Mouse (Mus musculus): ENCODE data around the gene Ppdpf. TPM values are rescaled to one million over a fixed set of nuclear protein-coding genes. Genes with fewer than 3 reads are reported as not detected.
A peak's percentile ranks its signal among the peaks of the same experiment; 100 is the strongest.

Gene Ppdpf
- total and polyA plus RNA-seq, 3 experiments, result 47.5 to 81.2 (median 57.7) TPM

DNA sequence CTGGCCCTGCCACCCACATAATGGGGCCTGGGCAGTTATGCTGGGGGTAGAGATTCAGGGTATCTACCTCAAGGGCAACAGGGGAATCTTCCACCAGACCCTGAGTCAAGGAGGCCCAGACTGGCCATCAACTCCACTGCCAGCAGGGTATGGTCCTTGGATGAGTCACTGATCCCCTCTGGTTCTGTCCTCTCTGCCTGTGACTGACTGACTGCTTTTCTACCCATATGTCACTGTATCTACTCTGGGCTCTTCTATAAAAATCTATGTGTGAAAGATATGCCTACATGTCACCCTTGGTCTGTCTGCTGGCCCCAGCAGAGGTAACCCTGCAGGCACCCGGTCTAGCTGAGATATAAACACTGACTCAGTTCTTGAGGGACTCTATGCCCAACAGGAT, 33.9 kb upstream of the Ppdpf start:
- no peak overlapping the region for H3K4me3 ChIP-seq
- TF ChIP-seq CTCF (IDR thresholded peaks at IDR 0.05) (no peak), POLR2A (IDR thresholded peaks at IDR 0.05; ENCODE audit: insufficient read depth, low read depth, low read length) (no peak), EP300 (IDR thresholded peaks at IDR 0.05; ENCODE audit: insufficient read depth, low read depth, low read length) (no peak)
- 68% methylated on average over 1 of the region's 1 CpGs for WGBS
- H3K9ac ChIP-seq (ENCODE audit: low read depth, low read length), result no peak overlapping the region
- H3K4me1 ChIP-seq (ENCODE audit: control insufficient read depth, insufficient read depth, low read length), result peaks cover 11% of the 10 kb centered on the region
- no peak for DNase-seq
- peaks cover 3% of the 10 kb centered on the region; the same call in 1 of the 2 replicates for H3K27me3 ChIP-seq (ENCODE audit: control insufficient read depth, insufficient read depth, low read length)
- intact Hi-C loops (cut with DNase I), result loop anchor here (10.0 kb wide), 1 partner anchor 442 kb away; the partner anchor contains the start of genes Prpf6, Samd10 and Zfp512b
- H3K79me2 ChIP-seq (replicated peaks; ENCODE audit: control insufficient read depth, insufficient read depth, low read length), result no peaks in the 10 kb centered on the region
- peaks cover 6% of the 10 kb centered on the region; the same call in 1 of the 2 replicates for H3K36me3 ChIP-seq (ENCODE audit: control insufficient read depth, insufficient read depth, low read length)
- no peak overlapping the region for H3K27ac ChIP-seq

DNA sequence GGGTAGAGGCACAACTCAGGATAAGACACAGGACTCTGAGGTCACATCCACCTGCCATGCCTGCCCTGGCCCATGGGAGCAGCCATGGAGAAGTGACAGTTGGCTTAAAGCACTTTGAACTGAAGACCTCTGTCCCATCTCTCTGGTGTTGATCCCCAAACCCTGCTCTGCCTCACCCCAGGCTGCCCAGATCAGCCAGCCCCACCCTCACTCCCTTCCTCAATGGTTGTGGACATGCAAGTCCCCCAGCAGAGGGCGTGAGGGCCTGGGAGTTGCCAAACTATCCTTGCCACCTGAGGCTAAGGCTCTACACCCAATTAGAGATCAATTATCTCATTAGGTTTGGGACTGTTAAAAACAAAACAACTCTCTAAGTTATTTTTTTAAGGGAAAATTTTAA, 33.2 kb upstream of the Ppdpf start:
- H3K27ac ChIP-seq, result no peak overlapping the region
- H3K4me3 ChIP-seq, result peak overlapping the region; percentile 61; the same call in 1 of the 2 replicates
- no peak overlapping the region for H3K9ac ChIP-seq (ENCODE audit: low read depth, low read length)
- intact Hi-C loops (cut with DNase I), result loop anchor here (10.0 kb wide), 1 partner anchor 441 kb away; the partner anchor contains the start of genes Prpf6, Samd10 and Zfp512b
- TF ChIP-seq EP300 (IDR thresholded peaks at IDR 0.05; ENCODE audit: insufficient read depth, low read depth, low read length) (no peak), POLR2A (IDR thresholded peaks at IDR 0.05; ENCODE audit: insufficient read depth, low read depth, low read length) (no peak), CTCF (IDR thresholded peaks at IDR 0.05) (peak; percentile 69)
- H3K27me3 ChIP-seq (ENCODE audit: control insufficient read depth, insufficient read depth, low read length), result peaks cover 3% of the 10 kb centered on the region; the same call in 1 of the 2 replicates
- H3K4me1 ChIP-seq (ENCODE audit: control insufficient read depth, insufficient read depth, low read length), result peaks cover 8% of the 10 kb centered on the region; the same call in 1 of the 2 replicates
- peaks cover 6% of the 10 kb centered on the region; the same call in 1 of the 2 replicates for H3K36me3 ChIP-seq (ENCODE audit: control insufficient read depth, insufficient read depth, low read length)
- peak; percentile 24 to 46 for DNase-seq
- H3K79me2 ChIP-seq (replicated peaks; ENCODE audit: control insufficient read depth, insufficient read depth, low read length), result no peaks in the 10 kb centered on the region
- WGBS, result 4% methylated on average over 1 of the region's 1 CpGs

GRCm38 (mm10) chr2:181154361-181154760, 32.7 kb upstream of the Ppdpf start:
- intact Hi-C loops (cut with DNase I), result loop anchor here (10.0 kb wide), 1 partner anchor 440 kb away; the partner anchor contains the start of genes Prpf6, Samd10 and Zfp512b
- Histone ChIP-seq H3K9ac (ENCODE audit: low read depth, low read length) (no peak overlapping the region), H3K4me1 (ENCODE audit: control insufficient read depth, insufficient read depth, low read length) (peaks cover 10% of the 10 kb centered on the region; the same call in 1 of the 2 replicates), H3K27ac (peak overlapping the region; percentile 96; the same call in 1 of the 2 replicates), H3K4me3 (peak overlapping the region; percentile 61), H3K36me3 (ENCODE audit: control insufficient read depth, insufficient read depth, low read length) (peaks cover 6% of the 10 kb centered on the region; the same call in 1 of the 2 replicates), H3K79me2 (replicated peaks; ENCODE audit: control insufficient read depth, insufficient read depth, low read length) (no peaks in the 10 kb centered on the region), H3K27me3 (ENCODE audit: control insufficient read depth, insufficient read depth, low read length) (peaks cover 3% of the 10 kb centered on the region; the same call in 1 of the 2 replicates)
- DNase-seq, result no peak
- no peak for TF ChIP-seq CTCF (IDR thresholded peaks at IDR 0.05)
- TF ChIP-seq POLR2A (IDR thresholded peaks at IDR 0.05; ENCODE audit: insufficient read depth, low read depth, low read length), result 0 out of 2 replicates have a peak, but pooled peaks have one; percentile 5
- TF ChIP-seq EP300 (IDR thresholded peaks at IDR 0.05; ENCODE audit: insufficient read depth, low read depth, low read length), result no peak
- WGBS, result 56% methylated on average over 3 of the region's 3 CpGs

DNA sequence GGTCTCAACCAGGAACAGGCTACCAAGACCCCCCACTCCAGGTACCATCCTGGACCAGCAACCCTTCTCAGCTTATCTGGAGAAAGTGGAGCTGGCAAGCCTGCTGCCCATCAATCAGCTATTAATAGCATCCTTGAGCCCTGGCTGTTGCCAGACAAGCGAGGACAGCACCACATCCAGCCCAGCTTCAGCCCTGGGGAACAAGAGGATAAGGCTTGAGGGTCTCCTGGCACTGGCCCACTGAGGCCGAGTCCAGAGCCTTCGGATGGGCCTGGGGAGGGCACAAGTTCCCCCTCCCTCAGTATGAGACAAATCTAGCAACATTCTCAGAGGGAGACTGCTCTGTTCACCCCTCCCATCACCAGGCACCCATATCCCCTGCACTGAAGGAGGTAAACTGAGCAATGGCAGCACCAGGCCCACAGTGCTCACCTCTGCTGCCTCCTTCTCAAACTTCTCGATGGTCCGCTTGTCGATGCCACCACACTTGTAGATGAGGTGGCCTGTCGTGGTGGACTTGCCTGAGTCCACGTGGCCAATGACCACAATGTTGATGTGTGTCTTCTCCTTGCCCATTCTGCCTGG, 32.1 kb upstream of the Ppdpf start:
- Histone ChIP-seq H3K36me3 (ENCODE audit: control insufficient read depth, insufficient read depth, low read length) (peaks cover 6% of the 10 kb centered on the region; the same call in 1 of the 2 replicates), H3K79me2 (replicated peaks; ENCODE audit: control insufficient read depth, insufficient read depth, low read length) (no peaks in the 10 kb centered on the region), H3K4me1 (ENCODE audit: control insufficient read depth, insufficient read depth, low read length) (peaks cover 15% of the 10 kb centered on the region), H3K27ac (peak overlapping the region; percentile 96), H3K9ac (ENCODE audit: low read depth, low read length) (peak overlapping the region; percentile 11), H3K4me3 (peak overlapping the region; percentile 61), H3K27me3 (ENCODE audit: control insufficient read depth, insufficient read depth, low read length) (peaks cover 3% of the 10 kb centered on the region; the same call in 1 of the 2 replicates)
- TF ChIP-seq CTCF (IDR thresholded peaks at IDR 0.05), result no peak
- no peak for TF ChIP-seq POLR2A (IDR thresholded peaks at IDR 0.05; ENCODE audit: insufficient read depth, low read depth, low read length)
- no peak for TF ChIP-seq EP300 (IDR thresholded peaks at IDR 0.05; ENCODE audit: insufficient read depth, low read depth, low read length)
- DNase-seq, result peak in 1 of 2 experiments; percentile 51
- 51% methylated on average over 8 of the region's 8 CpGs for WGBS
- intact Hi-C loops (cut with DNase I), result loop anchor here (10.0 kb wide), 1 partner anchor 440 kb away; the partner anchor contains the start of genes Prpf6, Samd10 and Zfp512b

DNA sequence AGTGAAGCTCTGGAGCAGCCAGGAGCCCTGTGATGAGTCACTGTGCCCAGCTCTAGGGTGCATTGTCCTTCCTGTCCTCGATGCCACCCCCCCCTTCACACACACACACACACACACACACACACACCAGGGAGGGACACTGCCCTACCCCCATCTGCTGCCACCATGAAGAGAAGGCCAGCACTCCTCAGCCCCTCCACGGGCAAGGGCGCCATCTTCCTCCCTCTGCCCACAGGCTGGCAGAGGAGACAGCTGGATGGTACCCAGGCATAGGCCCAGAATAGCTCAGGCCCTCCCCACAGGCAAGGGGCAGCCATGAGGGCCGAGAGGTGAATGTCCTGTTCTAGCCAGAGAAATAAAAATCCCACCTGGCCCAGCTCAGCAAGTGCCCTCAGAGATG, 31.2 kb upstream of the Ppdpf start:
- Histone ChIP-seq H3K27me3 (ENCODE audit: control insufficient read depth, insufficient read depth, low read length) (peaks cover 3% of the 10 kb centered on the region; the same call in 1 of the 2 replicates), H3K36me3 (ENCODE audit: control insufficient read depth, insufficient read depth, low read length) (peaks cover 6% of the 10 kb centered on the region; the same call in 1 of the 2 replicates), H3K4me1 (ENCODE audit: control insufficient read depth, insufficient read depth, low read length) (peaks cover 17% of the 10 kb centered on the region), H3K4me3 (peak overlapping the region; percentile 61), H3K9ac (ENCODE audit: low read depth, low read length) (peak overlapping the region; percentile 92), H3K79me2 (replicated peaks; ENCODE audit: control insufficient read depth, insufficient read depth, low read length) (no peaks in the 10 kb centered on the region), H3K27ac (peak overlapping the region; percentile 96)
- peak; percentile 53 to 63 for DNase-seq
- TF ChIP-seq EP300 (IDR thresholded peaks at IDR 0.05; ENCODE audit: insufficient read depth, low read depth, low read length) (no peak), POLR2A (IDR thresholded peaks at IDR 0.05; ENCODE audit: insufficient read depth, low read depth, low read length) (no peak; the same call in 1 of the 2 replicates), CTCF (IDR thresholded peaks at IDR 0.05) (no peak)
- intact Hi-C loops (cut with DNase I), result loop anchor here (10.0 kb wide), 1 partner anchor 439 kb away; the partner anchor contains the start of genes Prpf6, Samd10 and Zfp512b
- WGBS, result 54% methylated on average over 4 of the region's 4 CpGs

Data from heart, adult 2 months (tissue).